Mouse (Mus musculus): ENCODE measurements around the gene Psmd14. TPM values are rescaled to one million over a fixed set of nuclear protein-coding genes. Genes with fewer than 3 reads are reported as not detected.

Psmd14 gene
- polyA plus RNA-seq, 1 experiment from 2014 or later: 146 TPM

GRCm38 (mm10) chr2:61803443-61804367 is 92.2 kb downstream of the Psmd14 start:
- H3K36me3 ChIP-seq (ENCODE audit: inconsistent target): peaks cover 8% of the 10 kb centered on the region; the same call in 1 of the 2 replicates
- no peak overlapping the region for H3K27ac ChIP-seq
- H3K4me3 ChIP-seq (ENCODE audit: inconsistent target): no peak overlapping the region
- no peaks in the 10 kb centered on the region for H3K79me2 ChIP-seq (ENCODE audit: inconsistent target)
- WGBS (ENCODE audit: missing documents): 8% methylated on average over 29 of the region's 29 CpGs

DNA sequence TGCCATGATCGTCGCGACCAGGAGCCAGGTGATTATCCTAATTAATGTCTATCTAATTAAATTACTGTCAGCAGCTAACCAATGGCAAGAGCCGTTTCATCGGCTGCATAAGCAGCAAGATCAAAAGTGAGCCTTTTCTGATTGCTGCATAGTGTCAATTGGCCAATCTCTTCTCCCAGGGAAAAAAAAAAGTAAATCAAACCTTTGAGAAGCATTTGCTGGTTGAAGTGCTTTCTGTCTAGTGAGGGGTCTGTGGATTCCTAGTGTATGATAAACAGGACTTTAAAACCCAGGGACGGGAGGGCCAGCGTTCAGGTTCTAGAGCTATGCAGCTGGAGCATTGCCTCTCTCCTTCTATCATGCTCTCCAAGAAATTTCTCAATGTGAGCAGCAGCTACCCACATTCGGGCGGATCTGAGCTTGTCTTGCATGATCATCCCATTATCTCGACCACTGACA is 92.9 kb downstream of the Psmd14 start:
- Histone ChIP-seq H3K79me2 (ENCODE audit: inconsistent target) (no peaks in the 10 kb centered on the region), H3K27ac (no peak overlapping the region), H3K36me3 (ENCODE audit: inconsistent target) (peaks cover 6% of the 10 kb centered on the region; the same call in 1 of the 2 replicates), H3K4me3 (ENCODE audit: inconsistent target) (no peak overlapping the region)
- WGBS (ENCODE audit: missing documents): 2% methylated on average over 10 of the region's 10 CpGs

DNA sequence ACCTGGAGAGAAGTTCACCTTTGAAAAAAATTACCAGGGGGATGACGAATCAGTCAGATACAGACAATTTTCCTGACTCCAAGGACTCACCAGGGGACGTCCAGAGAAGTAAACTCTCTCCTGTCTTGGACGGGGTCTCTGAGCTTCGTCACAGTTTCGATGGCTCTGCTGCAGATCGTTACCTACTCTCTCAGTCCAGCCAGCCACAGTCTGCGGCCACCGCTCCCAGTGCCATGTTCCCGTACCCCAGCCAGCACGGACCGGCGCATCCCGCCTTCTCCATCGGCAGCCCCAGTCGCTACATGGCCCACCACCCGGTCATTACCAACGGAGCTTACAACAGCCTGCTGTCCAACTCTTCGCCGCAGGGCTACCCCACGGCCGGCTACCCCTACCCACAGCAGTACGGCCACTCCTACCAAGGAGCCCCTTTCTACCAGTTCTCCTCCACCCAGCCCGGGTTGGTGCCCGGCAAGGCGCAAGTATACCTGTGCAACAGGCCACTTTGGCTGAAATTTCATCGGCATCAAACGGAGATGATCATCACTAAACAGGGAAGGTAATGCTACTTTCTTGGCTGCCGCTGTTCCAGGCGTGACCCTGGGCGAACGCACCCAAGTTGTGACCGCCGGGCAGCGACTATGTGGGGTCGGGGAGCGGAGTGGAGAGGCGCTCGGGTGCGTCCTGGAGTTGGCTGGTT is 93.5 kb downstream of the Psmd14 start:
- Histone ChIP-seq H3K36me3 (ENCODE audit: inconsistent target) (0 out of 2 replicates have a peak, but pooled peaks cover under 1% of the 10 kb centered on the region), H3K27ac (no peak overlapping the region), H3K4me3 (ENCODE audit: inconsistent target) (no peak overlapping the region), H3K79me2 (ENCODE audit: inconsistent target) (no peaks in the 10 kb centered on the region)
- 8% methylated on average over 38 of the region's 39 CpGs for WGBS (ENCODE audit: missing documents)

- Histone ChIP-seq H3K27ac (no peak overlapping the region), H3K79me2 (ENCODE audit: inconsistent target) (no peaks in the 10 kb centered on the region), H3K36me3 (ENCODE audit: inconsistent target) (no peaks in the 10 kb centered on the region), H3K4me3 (ENCODE audit: inconsistent target) (no peak overlapping the region)
- WGBS (ENCODE audit: missing documents): 5% methylated on average over 39 of the region's 39 CpGs
Observed at GRCm38 (mm10) chr2:61805541-61806345, 94.2 kb downstream of the Psmd14 start.

- Histone ChIP-seq H3K79me2 (ENCODE audit: inconsistent target) (no peaks in the 10 kb centered on the region), H3K27ac (no peak overlapping the region), H3K36me3 (ENCODE audit: inconsistent target) (no peaks in the 10 kb centered on the region), H3K4me3 (ENCODE audit: inconsistent target) (no peak overlapping the region)
- 13% methylated on average over 3 of the region's 3 CpGs for WGBS (ENCODE audit: missing documents)
Observed at GRCm38 (mm10) chr2:61806346-61806825, 94.9 kb downstream of the Psmd14 start.

DNA sequence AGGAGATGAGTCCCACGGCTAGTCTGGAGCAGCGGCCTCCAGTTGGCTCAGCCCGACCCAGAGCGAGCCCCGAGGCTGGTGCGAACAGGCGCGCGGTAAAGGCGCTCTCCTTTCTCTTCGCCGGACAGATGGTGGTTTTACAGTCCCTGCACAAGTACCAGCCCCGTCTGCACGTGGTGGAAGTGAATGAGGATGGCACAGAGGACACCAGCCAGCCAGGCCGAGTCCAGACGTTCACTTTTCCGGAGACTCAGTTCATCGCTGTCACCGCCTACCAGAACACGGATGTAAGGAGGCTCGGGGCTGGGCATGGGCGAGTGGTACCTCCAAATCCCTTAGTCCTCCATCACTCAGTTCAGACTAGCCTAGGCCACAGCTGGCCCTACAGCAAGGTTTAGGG is 95.7 kb downstream of the Psmd14 start:
- no peaks in the 10 kb centered on the region for H3K36me3 ChIP-seq (ENCODE audit: inconsistent target)
- WGBS (ENCODE audit: missing documents): 5% methylated on average over 22 of the region's 22 CpGs
- no peak overlapping the region for H3K27ac ChIP-seq
- no peak overlapping the region for H3K4me3 ChIP-seq (ENCODE audit: inconsistent target)
- H3K79me2 ChIP-seq (ENCODE audit: inconsistent target): no peaks in the 10 kb centered on the region

GRCm38 (mm10) chr2:61807781-61808180 is 96.3 kb downstream of the Psmd14 start:
- H3K27ac ChIP-seq: no peak overlapping the region
- 66% methylated on average over 2 of the region's 2 CpGs for WGBS (ENCODE audit: missing documents)
- no peaks in the 10 kb centered on the region for H3K79me2 ChIP-seq (ENCODE audit: inconsistent target)
- no peaks in the 10 kb centered on the region for H3K36me3 ChIP-seq (ENCODE audit: inconsistent target)
- H3K4me3 ChIP-seq (ENCODE audit: inconsistent target): no peak overlapping the region

DNA sequence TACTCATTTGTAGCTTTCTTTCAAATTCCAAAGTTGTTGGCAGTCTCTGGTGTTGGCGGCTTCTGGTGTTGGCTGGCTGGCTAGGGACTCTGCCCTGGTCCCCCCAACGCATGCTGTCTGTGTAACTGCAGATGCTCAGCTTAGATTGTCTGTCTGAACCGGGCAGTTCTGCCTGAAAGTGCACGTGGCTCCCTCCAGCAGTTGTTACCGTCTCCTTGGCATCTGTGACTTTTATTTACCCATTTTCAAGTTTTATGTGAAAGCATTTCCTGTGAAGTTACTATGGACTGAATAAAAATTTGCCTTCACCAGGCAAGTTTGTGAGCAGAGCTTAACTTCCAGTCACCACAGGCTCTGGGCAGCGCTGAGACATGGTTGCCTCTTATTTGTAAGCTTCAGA is 97.3 kb downstream of the Psmd14 start:
- Histone ChIP-seq H3K4me3 (ENCODE audit: inconsistent target) (no peak overlapping the region), H3K79me2 (ENCODE audit: inconsistent target) (no peaks in the 10 kb centered on the region), H3K36me3 (ENCODE audit: inconsistent target) (no peaks in the 10 kb centered on the region), H3K27ac (no peak overlapping the region)
- WGBS (ENCODE audit: missing documents): 7% methylated on average over 6 of the region's 6 CpGs

GRCm38 (mm10) chr2:61809381-61809780 is 97.9 kb downstream of the Psmd14 start:
- Histone ChIP-seq H3K79me2 (ENCODE audit: inconsistent target) (no peaks in the 10 kb centered on the region), H3K4me3 (ENCODE audit: inconsistent target) (no peak overlapping the region), H3K36me3 (ENCODE audit: inconsistent target) (no peaks in the 10 kb centered on the region), H3K27ac (no peak overlapping the region)
- 4% methylated on average over 1 of the region's 1 CpGs for WGBS (ENCODE audit: missing documents)

DNA sequence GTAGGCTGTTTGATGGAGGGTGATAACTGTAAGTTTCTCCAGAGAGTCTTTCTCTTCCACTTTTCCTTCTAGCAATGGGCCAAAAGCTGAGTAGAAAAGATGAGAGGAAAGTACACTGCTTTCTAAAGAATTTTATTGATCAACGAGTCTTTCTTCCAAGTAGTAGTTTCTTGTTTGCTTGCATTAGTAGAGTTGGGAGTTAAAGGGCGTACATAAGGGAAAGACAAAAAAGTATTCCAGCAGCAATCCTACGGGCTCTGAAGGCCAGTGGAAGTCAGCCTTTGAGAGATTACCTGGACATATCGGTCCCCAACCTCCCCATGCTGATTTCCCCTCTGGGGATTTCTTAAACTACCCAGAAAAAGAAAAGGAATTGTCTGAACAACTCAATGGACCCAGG is 99.3 kb downstream of the Psmd14 start:
- 57% methylated on average over 4 of the region's 4 CpGs for WGBS (ENCODE audit: missing documents)
- no peak overlapping the region for H3K27ac ChIP-seq

DNA sequence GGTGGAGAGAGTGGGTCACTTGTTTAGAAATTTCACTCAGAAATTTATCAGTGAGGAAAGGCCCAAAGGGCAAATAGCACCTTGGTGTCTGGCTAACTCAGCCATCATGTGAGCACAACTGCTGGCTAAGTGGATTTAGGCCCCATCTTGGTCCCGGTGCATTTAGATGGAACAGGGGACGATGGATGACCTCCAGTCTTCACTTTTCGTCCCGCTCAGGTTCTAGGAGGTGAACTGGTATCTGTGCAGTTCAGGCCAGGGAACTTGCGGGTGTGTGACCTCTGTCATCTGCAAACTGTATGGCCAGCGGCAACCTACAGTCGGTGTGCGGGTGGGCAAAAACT is 99.6 kb downstream of the Psmd14 start:
- no peaks in the 10 kb centered on the region for H3K79me2 ChIP-seq (ENCODE audit: inconsistent target)
- H3K4me3 ChIP-seq (ENCODE audit: inconsistent target): no peak overlapping the region
- WGBS (ENCODE audit: missing documents): 48% methylated on average over 8 of the region's 8 CpGs
- no peaks in the 10 kb centered on the region for H3K36me3 ChIP-seq (ENCODE audit: inconsistent target)
- no peak overlapping the region for H3K27ac ChIP-seq

More for the DNA sequence above, 99.3 kb downstream of the Psmd14 start:
- Histone ChIP-seq H3K4me3 (ENCODE audit: inconsistent target) (no peak overlapping the region), H3K79me2 (ENCODE audit: inconsistent target) (no peaks in the 10 kb centered on the region), H3K36me3 (ENCODE audit: inconsistent target) (no peaks in the 10 kb centered on the region)

GRCm38 (mm10) chr2:61811507-61812421 is 100.3 kb downstream of the Psmd14 start:
- 2% methylated on average over 115 of the region's 121 CpGs for WGBS (ENCODE audit: missing documents)
- no peak overlapping the region for H3K4me3 ChIP-seq (ENCODE audit: inconsistent target)
- no peaks in the 10 kb centered on the region for H3K36me3 ChIP-seq (ENCODE audit: inconsistent target)
- no peaks in the 10 kb centered on the region for H3K79me2 ChIP-seq (ENCODE audit: inconsistent target)
- H3K27ac ChIP-seq: no peak overlapping the region

DNA sequence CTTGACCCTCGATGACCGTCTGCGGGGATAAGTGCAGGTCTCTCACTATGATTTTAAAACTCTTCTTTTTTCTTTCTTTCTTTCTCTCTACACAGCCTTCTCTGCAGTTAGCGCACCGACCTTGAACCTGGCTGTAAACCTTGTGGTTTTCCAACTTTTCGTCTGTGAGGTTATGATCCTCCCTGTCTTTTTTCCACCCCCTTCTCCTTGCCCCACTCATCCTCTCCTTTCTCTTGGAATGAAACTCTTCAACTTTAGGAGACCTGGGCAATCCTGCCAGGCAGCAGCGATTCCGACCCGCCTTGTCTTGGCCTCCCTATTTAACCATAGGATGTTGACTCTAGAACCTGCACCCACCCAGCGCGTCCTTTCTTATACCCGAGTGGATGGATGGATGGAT is 101.0 kb downstream of the Psmd14 start:
- 10% methylated on average over 12 of the region's 12 CpGs for WGBS (ENCODE audit: missing documents)
- H3K79me2 ChIP-seq (ENCODE audit: inconsistent target): no peaks in the 10 kb centered on the region
- no peak overlapping the region for H3K27ac ChIP-seq
- H3K36me3 ChIP-seq (ENCODE audit: inconsistent target): no peaks in the 10 kb centered on the region
- no peak overlapping the region for H3K4me3 ChIP-seq (ENCODE audit: inconsistent target)

All from macrophage (primary cell).